Mouse (Mus musculus) liver, embryonic 12.5 days (tissue): ENCODE results near the gene Rftn1. TPM values are rescaled to one million over a fixed set of nuclear protein-coding genes. Genes with fewer than 3 reads are reported as not detected.
A peak's percentile ranks its signal among the peaks of the same experiment; 100 is the strongest.

Experiments
- ATAC-seq: fragments of 200-750 bp; cut with Nextera tagmentation; 2 replicates; pipeline ENCODE4 v1.8.0; 2017; ENCODE audit warnings: moderate number of reproducible peaks, mild to moderate bottlenecking, moderate library complexity
- H3K27ac ChIP-seq: fragments of 300-500 bp; sonication (generic); 2 replicates; pipeline ENCODE4 v1.5.1; 2016; ENCODE audit warnings: mild to moderate bottlenecking
- H3K27me3 ChIP-seq: fragments of 300-500 bp; sonication (generic); replicated peaks from 2 replicates; pipeline ENCODE4 v1.6.1; 2016; ENCODE audit warnings: mild to moderate bottlenecking, moderate library complexity
- H3K36me3 ChIP-seq: fragments of 300-500 bp; sonication (generic); 2 replicates; pipeline ENCODE4 v1.6.1; 2016; ENCODE audit warnings: mild to moderate bottlenecking, moderate library complexity
- H3K4me1 ChIP-seq: fragments of 300-500 bp; sonication (generic); 2 replicates; pipeline ENCODE4 v1.6.1; 2016
- H3K4me2 ChIP-seq: fragments of 300-500 bp; sonication (generic); 2 replicates; pipeline ENCODE4 v1.6.1; 2016; ENCODE audit warnings: mild to moderate bottlenecking, moderate library complexity
- H3K4me3 ChIP-seq: fragments of 300-500 bp; sonication (generic); 2 replicates; pipeline ENCODE4 v1.5.1; 2016; ENCODE audit warnings: mild to moderate bottlenecking, moderate library complexity
- H3K9ac ChIP-seq: fragments of 300-500 bp; sonication (generic); 2 replicates; pipeline ENCODE4 v1.6.1; 2016; ENCODE audit warnings: mild to moderate bottlenecking, moderate library complexity
- H3K9me3 ChIP-seq: fragments of 300-500 bp; sonication (generic); replicated peaks from 2 replicates; pipeline ENCODE4 v1.6.1; 2016; ENCODE audit warnings: mild to moderate bottlenecking, moderate library complexity
- WGBS: fragments of 180-500 bp; shearing (Covaris S2); methylation state at CpG from one replicate; pipeline ENCODE4 v1.1.7; 2016; ENCODE audit not compliant: insufficient replicate concordance; 5-methylcytosine and 5-hydroxymethylcytosine counted together
- polyA plus RNA-seq: library from polyadenylated mRNA; unstranded; fragments of >200 nt; fragmentation: Nextera tagmentation; extraction: Ambion mirVana; gene quantifications from 2 replicates; pipeline ENCODE4 v1.2.1, GENCODE M21; 2016

Rftn1 gene
- 9.8 and 11.0 TPM in 2 replicates for polyA plus RNA-seq

DNA sequence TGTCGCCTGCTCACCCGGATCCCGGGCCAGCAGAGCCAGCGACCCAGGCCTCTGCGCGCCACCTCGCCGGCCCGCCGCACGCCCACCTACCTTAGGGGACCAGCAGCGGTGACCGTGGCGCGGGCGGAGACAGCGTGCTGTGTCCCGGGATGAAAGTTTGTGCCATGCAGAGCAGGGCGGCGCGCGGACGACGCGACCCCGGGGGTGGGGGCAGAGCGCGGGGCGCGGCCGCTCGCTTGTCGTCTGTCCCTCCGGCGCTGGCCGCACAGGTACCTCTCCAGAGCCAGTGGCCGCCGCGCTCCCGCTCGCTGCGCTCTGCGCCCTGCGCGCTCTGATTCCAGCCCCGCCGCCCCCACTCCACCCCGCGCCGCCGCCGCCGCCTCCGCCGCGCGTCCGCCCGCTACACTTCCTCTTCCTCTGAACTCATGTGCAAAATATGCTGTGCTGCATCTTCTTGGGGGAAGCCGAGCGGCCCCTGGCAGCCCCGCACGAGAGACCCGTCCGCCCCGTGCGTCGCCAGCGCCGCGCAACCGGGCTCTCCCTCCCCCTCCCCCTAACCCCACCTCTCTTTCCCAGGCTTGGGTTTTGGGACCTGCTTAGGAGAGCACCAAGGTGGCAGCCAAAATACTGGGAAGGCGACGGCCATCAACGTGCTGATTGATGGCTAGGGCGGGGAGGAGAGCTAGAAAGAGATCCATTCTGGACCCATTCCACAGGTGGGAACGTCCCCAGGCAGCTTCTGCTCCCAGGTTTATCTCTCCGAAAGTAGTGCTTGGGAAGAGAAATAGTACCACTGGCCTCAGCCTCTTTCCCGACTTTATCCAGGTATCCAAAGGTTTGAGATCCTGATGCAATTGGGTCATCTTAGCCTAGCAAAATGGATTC lies at the start of gene Rftn1:
Gene Rftn1, minus strand, starts transcription at position 544 of the 885 bp plus-strand sequence.
- under 1% methylated on average over 79 of the region's 79 CpGs for WGBS
- H3K4me1 ChIP-seq = peaks cover 14% of the 10 kb centered on the region
- H3K4me2 ChIP-seq = peak within 1 kb of the TSS; percentile 77
- no peaks in the 10 kb centered on the region for H3K36me3 ChIP-seq
- H3K9me3 ChIP-seq = no peaks in the 10 kb centered on the region
- H3K27ac ChIP-seq = no peak within 1 kb of the TSS
- H3K27me3 ChIP-seq = peaks cover 54% of the 10 kb centered on the region
- H3K9ac ChIP-seq = peak within 1 kb of the TSS; percentile 60
- H3K4me3 ChIP-seq = peak within 1 kb of the TSS; percentile 62
- peak; percentile 36 for ATAC-seq

DNA sequence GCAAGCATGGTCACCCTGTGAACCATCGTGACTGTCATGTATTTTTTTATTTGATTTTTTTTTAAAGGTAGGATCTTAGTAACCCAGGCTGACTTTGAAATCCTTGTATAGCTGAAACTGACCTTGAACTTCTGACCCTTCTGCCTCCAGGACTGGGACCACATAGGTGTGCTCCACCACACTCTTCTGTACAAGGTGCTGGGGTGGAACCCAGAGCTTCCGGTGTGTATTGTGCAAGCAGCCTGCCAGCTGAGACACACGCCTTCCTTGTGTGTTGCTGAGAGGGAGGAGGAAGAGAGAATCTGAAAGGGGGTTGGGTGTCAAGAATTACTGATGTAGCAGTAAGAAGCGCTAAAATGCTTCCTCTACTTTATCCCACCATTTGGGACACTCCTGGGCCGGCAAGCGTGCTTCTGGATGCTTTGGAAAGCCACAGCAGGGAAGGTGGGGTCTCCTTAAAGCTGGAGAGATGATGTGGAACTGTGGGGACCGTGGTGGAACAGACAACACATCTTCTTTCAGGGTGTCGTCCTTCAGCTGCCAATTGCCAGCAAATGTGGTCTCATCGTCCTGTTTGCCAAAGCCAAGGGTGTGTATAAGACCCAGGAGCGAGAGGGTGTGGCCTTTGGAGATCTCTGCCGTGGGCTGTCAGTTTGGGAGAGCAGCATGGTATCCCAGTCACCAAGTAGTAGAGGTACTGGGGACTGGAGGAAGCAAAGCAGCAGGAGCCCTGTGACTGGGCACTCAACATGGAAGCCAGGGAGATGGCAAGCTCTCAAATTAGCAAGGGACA lies 47.5 kb upstream of the Rftn1 start:
- Histone ChIP-seq H3K4me2 (no peak overlapping the region), H3K4me3 (no peak overlapping the region), H3K9ac (no peak overlapping the region), H3K4me1 (peaks cover 9% of the 10 kb centered on the region; the same call in 1 of the 2 replicates), H3K36me3 (no peaks in the 10 kb centered on the region), H3K27me3 (peaks cover 5% of the 10 kb centered on the region; the same call in 1 of the 2 replicates), H3K9me3 (no peaks in the 10 kb centered on the region), H3K27ac (no peak overlapping the region)
- no peak for ATAC-seq
- 32% methylated on average over 11 of the region's 11 CpGs for whole genome bisulfite sequencing

DNA sequence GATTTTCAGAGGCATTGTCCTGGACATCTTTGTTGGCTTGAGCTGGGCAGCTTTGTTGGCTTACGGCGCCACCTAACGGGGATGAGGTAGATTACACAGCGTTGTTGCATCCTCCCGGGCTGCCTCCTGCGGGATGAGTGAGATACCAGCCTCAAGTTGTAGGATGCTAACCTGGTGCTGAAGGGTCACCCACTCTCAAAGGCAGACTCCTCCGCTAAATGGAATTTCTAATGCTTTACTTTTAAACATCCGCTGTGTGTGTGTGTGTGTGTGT lies 46.9 kb upstream of the Rftn1 start:
- Histone ChIP-seq H3K9me3 (no peaks in the 10 kb centered on the region), H3K4me3 (no peak overlapping the region), H3K4me1 (peaks cover 9% of the 10 kb centered on the region; the same call in 1 of the 2 replicates), H3K27ac (no peak overlapping the region), H3K27me3 (peaks cover 5% of the 10 kb centered on the region; the same call in 1 of the 2 replicates), H3K36me3 (no peaks in the 10 kb centered on the region), H3K9ac (no peak overlapping the region), H3K4me2 (no peak overlapping the region)
- ATAC-seq = no peak; the same call in 1 of the 2 replicates
- WGBS = 7% methylated on average over 8 of the region's 8 CpGs

- Histone ChIP-seq H3K4me1 (peaks cover 9% of the 10 kb centered on the region; the same call in 1 of the 2 replicates), H3K27me3 (peaks cover 5% of the 10 kb centered on the region; the same call in 1 of the 2 replicates), H3K27ac (no peak overlapping the region), H3K4me3 (no peak overlapping the region), H3K9me3 (no peaks in the 10 kb centered on the region), H3K4me2 (no peak overlapping the region), H3K36me3 (no peaks in the 10 kb centered on the region), H3K9ac (no peak overlapping the region)
- ATAC-seq = no peak
- 50% methylated on average over 9 of the region's 9 CpGs for WGBS
These were observed 46.4 kb upstream of the Rftn1 start for GRCm38 (mm10) chr17:50236702-50237435.

DNA sequence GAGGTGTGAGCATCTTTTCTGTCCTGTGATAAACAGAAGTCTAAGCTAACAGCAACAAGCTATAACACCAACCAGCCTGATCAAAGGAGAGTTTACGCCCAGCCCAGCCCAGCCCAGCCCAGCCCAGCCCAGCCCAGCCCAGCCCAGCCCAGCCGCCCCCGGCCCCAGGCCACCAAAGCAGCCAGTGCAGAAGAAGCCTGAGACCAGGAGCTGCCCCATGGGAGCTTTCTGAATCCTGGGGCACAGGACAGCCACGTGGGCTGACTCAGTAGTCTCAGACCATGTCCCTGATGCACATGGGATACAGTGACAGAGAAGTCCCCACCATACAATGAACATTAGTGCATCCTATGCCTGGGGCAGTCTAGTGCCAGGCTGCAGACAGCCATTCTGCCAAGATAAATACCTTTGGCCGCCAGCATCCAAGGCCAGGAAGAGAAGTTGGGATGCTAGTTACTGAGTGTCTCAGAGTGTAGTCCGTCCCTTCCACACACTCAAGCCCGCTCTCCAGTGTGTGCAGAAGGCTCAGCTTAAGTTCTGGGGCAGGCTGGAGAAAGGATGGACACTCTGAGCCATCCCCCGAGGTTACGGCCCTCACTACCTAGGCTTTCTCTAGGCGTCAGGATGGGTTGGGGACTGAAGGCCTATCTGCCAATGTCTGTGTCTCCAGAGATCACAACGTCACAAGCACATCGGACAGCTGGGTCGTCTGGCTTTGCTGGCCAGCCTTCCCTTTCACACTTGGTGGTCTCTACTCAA lies 45.6 kb upstream of the Rftn1 start:
- H3K27ac ChIP-seq = no peak overlapping the region
- 59% methylated on average over 13 of the region's 13 CpGs for WGBS
- H3K4me1 ChIP-seq = peaks cover 9% of the 10 kb centered on the region; the same call in 1 of the 2 replicates
- H3K36me3 ChIP-seq = no peaks in the 10 kb centered on the region
- peaks cover 5% of the 10 kb centered on the region; the same call in 1 of the 2 replicates for H3K27me3 ChIP-seq
- ATAC-seq = no peak
- H3K9me3 ChIP-seq = no peaks in the 10 kb centered on the region
- no peak overlapping the region for H3K4me2 ChIP-seq
- no peak overlapping the region for H3K9ac ChIP-seq
- H3K4me3 ChIP-seq = no peak overlapping the region

- no peak for ATAC-seq
- Histone ChIP-seq H3K4me2 (no peak overlapping the region), H3K4me3 (no peak overlapping the region), H3K27me3 (peaks cover 5% of the 10 kb centered on the region; the same call in 1 of the 2 replicates), H3K9me3 (no peaks in the 10 kb centered on the region), H3K4me1 (peaks cover 9% of the 10 kb centered on the region; the same call in 1 of the 2 replicates), H3K36me3 (no peaks in the 10 kb centered on the region), H3K27ac (no peak overlapping the region), H3K9ac (no peak overlapping the region)
- WGBS = 80% methylated on average over 5 of the region's 5 CpGs
These were observed 43.5 kb upstream of the Rftn1 start for GRCm38 (mm10) chr17:50233956-50234355.

GRCm38 (mm10) chr17:50232821-50233220 lies 42.3 kb upstream of the Rftn1 start:
- Histone ChIP-seq H3K4me1 (peaks cover 9% of the 10 kb centered on the region; the same call in 1 of the 2 replicates), H3K9me3 (no peaks in the 10 kb centered on the region), H3K4me3 (no peak overlapping the region), H3K27ac (no peak overlapping the region), H3K9ac (no peak overlapping the region), H3K27me3 (no peaks in the 10 kb centered on the region), H3K4me2 (no peak overlapping the region), H3K36me3 (no peaks in the 10 kb centered on the region)
- WGBS = 86% methylated on average over 11 of the region's 11 CpGs
- ATAC-seq = no peak

- H3K27me3 ChIP-seq = no peaks in the 10 kb centered on the region
- no peak overlapping the region for H3K27ac ChIP-seq
- no peak overlapping the region for H3K4me2 ChIP-seq
- 79% methylated on average over 8 of the region's 8 CpGs for WGBS
- no peaks in the 10 kb centered on the region for H3K9me3 ChIP-seq
- H3K36me3 ChIP-seq = no peaks in the 10 kb centered on the region
- no peak overlapping the region for H3K4me3 ChIP-seq
- H3K4me1 ChIP-seq = peaks cover 8% of the 10 kb centered on the region; the same call in 1 of the 2 replicates
- no peak overlapping the region for H3K9ac ChIP-seq
- ATAC-seq = no peak
These were observed 40.7 kb upstream of the Rftn1 start for GRCm38 (mm10) chr17:50231206-50231605.

- Histone ChIP-seq H3K27me3 (no peaks in the 10 kb centered on the region), H3K4me1 (no peaks in the 10 kb centered on the region), H3K27ac (no peak overlapping the region), H3K9ac (no peak overlapping the region), H3K9me3 (no peaks in the 10 kb centered on the region), H3K36me3 (no peaks in the 10 kb centered on the region), H3K4me3 (no peak overlapping the region), H3K4me2 (no peak overlapping the region)
- ATAC-seq = no peak
- WGBS = 67% methylated on average over 4 of the region's 4 CpGs
These were observed 39.1 kb upstream of the Rftn1 start for GRCm38 (mm10) chr17:50229534-50229933.

GRCm38 (mm10) chr17:50227366-50227765 lies 36.9 kb upstream of the Rftn1 start:
- Histone ChIP-seq H3K27me3 (no peaks in the 10 kb centered on the region), H3K9ac (no peak overlapping the region), H3K9me3 (no peaks in the 10 kb centered on the region), H3K36me3 (no peaks in the 10 kb centered on the region), H3K27ac (no peak overlapping the region), H3K4me3 (no peak overlapping the region), H3K4me2 (no peak overlapping the region), H3K4me1 (no peaks in the 10 kb centered on the region)
- WGBS = 47% methylated on average over 7 of the region's 7 CpGs
- no peak for ATAC-seq

- Histone ChIP-seq H3K27ac (no peak overlapping the region), H3K4me3 (no peak overlapping the region), H3K4me2 (no peak overlapping the region), H3K9me3 (no peaks in the 10 kb centered on the region), H3K36me3 (no peaks in the 10 kb centered on the region), H3K9ac (no peak overlapping the region), H3K4me1 (no peaks in the 10 kb centered on the region), H3K27me3 (no peaks in the 10 kb centered on the region)
- no peak for ATAC-seq
- 64% methylated on average over 5 of the region's 5 CpGs for WGBS
These were observed 34.2 kb upstream of the Rftn1 start for GRCm38 (mm10) chr17:50224718-50225117.
